Mouse (Mus musculus) forelimb bud, embryonic 11.5 days (tissue): Measurements from ENCODE around the gene Tcp11l1.

Source experiments
- DNase-seq: peaks from one replicate; pipeline ENCODE4 v3.0.0-alpha.2; 2012; ENCODE audit warnings: low read depth, low spot score

Gene Tcp11l1

DNA sequence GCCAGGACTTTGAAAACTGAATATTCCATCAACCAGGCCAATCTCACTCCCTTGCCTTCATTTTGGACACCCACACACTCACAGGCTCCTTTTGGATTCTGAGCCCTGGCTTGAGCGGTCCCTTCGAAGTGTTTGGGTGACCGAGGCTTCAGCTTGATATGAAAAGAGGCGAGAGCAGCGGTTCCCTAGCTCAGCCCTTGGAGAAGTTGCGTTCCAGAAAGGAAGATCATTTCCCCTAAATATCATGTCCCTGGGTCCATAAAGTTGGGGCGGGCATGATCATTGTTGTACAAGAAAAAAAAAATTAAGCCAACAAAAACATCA is 479 bp upstream of the Tcp11l1 start:
- no peak for DNase-seq

DNA sequence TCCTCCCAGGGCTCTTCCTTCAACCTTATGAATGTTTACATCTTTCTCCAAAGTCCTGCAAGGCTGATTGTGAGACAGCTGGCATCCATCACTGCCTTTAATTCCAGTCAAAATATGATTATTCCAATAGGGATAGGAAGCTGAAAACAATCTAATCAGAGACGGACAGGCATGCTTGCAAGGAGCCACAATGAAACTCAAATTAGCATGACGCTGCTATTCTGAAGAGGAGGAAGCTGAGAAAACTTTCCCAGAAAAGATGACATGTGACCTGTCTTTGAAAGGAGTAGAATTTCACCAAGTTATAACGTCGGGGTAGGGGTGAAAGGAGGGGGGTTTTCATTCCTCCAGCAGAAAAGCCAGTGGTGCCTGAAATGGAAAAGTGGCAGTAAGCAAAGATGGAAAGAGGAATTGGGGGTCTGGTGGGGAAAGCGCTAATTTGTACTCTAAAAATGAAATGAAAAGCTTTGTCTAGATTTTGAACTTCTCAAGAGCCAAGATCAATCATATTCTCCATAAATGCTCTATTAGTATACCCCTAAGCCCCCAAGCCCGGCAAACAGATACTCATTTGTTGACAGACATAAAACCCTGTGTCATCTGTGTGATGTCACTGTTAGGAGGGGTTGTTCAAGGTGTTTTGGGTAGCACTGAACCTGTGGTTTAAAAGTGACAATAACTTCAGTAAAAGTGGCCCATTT is 1.1 kb downstream of the Tcp11l1 start:
- no peak for DNase-seq

DNA sequence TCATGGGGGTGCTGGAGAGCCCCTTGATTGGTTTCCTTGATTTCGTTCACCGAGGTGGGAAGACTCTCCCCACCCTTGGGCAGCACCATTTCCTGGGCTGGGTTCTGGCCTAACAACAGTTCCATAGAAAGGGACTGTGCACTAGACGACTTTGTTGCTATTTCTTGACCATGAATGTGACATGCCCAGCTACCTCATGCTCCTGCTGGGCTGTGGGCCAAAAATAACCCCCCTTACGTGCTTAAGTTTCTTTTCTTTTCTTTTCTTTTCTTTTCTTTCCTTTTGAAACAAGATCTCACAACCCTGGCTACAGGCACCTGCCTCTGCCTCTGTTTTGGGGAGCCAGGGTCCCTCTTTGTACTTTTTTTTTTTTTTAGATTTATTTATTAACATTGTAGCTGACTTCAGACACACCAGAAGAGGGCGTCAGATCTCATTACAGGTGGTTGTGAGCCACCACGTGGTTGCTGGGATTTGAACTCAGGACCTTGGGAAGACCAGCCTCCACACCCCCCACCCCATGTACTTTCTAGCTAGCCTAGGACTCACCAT is 2.1 kb downstream of the Tcp11l1 start:
- no peak for DNase-seq

DNA sequence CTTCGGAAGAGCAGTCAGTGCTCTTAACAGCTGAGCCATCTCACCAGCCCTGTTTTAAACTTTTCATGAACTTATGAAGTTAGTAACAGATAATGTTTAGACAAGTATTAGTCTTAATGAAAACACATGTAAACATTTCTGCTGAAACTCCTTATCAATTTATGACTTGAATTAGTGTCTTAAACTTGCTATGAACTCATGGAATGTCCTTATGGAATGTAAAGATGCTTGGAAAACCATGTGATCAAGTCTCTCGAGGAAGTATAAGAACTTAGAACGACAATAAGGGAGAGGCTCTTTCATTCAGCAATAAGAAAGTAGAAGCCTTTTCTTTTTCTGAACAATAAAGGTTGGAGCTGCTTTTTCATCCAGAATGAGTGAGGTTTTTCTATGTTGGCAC is 7.6 kb downstream of the Tcp11l1 start:
- no peak for DNase-seq

DNA sequence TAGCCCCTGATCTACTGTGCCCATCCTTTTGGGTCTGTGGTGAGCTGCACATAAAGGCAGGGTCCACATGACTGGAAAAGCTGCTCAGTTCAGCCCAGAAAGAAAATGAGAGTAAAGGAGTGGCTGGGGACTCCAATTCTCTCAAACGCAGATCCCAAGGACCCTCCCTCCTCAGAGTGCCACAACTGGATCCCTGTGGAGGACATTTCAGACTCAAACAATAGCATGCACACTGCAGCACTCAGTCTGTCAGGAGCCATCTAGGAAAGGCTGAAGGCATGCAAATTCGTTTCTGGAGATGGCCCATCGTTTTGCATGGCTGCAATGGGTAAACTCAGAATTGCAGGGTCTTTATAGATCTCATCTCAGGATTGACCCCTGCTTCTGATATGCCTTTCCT is 8.8 kb downstream of the Tcp11l1 start:
- no peak for DNase-seq

DNA sequence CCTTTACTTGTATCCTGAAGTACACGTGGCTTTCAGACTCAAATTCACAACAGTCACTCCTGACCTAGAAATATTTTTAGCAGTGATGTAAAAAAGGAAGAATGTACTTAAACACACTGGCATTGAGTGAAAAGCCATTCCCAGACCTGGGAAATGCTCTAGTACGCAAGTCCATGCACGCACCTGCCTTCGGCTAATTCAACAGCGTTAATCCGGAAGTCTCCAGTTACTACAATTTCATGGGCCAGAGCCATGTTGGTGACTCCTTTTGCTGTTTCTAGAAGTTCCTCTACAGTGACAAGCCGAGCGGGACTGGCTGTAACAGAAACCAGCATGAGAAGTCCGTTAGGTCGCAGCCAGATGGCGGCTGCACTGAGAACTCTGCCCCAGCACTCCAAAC is 12.3 kb downstream of the Tcp11l1 start:
- DNase-seq = peak; percentile 19

DNA sequence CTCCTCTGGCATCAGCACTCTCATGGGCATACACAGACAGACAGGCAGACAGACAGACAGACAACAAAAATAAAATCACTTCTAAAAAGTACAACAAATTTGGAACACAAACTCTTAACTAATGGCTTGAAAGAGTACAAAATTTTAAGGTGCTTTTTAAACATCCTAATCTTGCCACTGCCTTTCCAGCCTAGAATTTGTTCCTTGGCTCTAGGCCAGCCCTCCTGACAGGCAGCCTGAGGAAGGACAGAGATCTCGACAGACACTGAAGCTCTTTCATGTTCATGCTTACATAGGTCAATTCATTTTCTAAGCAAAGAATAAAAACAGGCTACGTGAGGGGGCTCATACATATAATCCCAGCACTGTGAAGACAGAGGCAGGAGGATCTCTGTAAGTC is 19.4 kb downstream of the Tcp11l1 start:
- DNase-seq = no peak

DNA sequence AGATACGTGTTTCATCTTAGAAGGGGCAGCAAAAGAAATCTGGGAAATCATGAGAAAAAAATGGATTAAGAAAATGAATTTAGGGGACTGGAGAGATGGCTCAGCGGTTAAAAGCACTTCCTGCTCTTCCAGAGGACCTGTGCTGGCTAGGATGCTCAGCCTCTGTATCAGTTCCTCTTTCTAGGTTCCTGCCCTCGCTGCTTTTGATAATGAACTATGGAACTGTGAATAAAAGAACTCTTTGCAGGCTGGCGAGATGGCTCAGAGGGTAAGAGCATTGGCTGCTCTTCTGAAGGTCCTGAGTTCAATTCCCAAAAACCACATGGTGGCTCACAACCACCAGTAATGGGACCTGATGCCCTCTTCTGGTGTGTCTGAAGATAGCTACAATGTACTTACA is 21.2 kb downstream of the Tcp11l1 start:
- DNase-seq = no peak

DNA sequence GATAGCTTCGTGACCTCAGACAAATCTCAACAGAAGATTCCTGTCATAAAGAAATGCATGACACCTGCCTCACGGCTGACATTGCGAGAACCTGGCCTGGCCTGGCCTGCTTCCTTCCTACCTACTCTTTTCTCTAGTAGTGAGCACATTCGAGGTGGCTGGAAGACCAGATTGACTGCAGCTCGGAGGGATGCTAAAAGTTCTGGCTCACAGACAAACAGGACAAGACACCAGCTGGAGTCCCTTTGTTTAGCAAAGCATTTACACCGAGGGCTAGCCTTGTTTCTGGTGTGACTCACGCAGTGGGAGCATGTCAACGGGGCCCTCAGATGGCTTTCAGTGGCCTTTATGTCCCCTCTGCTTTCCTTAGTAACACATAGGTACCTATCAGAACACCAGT is 23.2 kb downstream of the Tcp11l1 start:
- no peak for DNase-seq

DNA sequence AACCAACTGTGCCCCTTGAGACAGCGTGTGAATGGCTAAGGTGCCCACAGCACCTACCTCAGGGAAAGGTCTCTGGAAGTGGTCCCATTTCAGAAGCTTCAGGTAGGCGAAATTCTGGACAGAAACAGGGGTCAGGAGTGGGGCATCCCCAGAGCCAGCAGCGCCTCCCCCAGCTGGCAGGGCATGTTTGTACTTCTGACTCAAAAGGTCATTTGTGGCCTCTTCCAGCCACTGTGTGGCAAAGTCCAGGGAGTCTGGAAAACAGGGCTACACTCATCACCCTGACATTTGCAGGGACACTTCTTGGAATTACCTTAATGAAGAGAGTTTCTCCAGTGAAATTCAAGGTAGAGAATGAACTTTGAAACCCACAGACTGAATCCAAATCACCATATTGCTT is 23.6 kb downstream of the Tcp11l1 start:
- DNase-seq = no peak

DNA sequence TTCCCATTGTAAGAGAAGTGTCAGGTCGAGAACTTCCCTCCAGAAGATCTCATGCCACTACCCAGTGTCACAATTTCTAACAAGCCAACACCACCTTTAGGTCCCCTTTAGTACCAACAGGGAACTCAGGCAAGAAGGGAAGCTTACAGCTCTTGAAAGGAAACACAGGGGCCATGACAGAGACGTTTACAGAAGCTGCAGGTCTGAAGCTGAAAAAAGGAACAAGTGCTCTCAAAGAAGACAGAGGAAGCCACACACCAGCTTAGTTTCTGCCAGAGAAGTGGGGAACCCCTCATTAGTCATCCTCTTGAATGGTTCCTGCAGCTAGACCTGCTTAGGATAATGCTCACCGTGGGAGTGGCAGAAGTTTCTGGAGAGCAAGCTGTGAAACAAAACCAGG is 24.7 kb downstream of the Tcp11l1 start:
- no peak for DNase-seq

DNA sequence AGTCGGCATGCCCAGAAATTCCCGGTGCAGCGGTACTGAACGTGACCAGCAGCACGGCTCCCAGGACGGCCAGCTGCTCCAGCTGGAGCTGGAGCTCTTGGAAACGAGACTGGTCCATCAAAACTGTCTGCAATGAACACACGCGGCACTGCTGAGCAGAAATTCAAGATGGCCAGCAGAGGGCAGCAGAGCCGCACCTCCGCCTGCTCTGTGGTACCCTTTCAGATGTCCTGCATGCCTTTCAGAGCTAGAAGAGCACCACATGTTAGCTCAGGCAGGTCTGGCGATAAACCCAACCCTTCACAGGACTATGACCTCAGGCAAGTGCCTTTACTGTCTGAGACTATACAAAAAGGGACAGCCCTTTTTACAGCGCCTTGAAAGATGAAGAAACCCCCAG is 26.6 kb downstream of the Tcp11l1 start:
- peak; percentile 89 for DNase-seq

DNA sequence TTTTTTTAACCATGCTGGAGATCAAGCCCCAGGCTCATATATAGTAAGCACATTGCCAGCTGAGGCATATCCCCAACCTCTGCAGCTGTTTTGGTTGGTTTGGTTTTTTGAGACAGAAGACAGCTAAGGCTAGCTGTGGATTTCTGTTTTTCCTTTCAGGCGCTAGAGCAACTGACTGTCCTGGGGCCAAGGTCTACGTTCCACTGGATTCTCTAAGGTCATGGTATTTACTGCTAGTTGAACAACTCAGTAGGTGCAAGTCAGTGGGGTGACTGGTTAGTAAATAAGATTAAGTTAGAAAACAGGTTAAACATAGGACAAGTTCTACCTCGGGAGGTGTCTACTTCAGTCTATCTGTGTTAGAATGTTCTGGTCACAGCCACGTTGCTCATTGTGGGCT is 27.2 kb downstream of the Tcp11l1 start:
- DNase-seq = no peak

DNA sequence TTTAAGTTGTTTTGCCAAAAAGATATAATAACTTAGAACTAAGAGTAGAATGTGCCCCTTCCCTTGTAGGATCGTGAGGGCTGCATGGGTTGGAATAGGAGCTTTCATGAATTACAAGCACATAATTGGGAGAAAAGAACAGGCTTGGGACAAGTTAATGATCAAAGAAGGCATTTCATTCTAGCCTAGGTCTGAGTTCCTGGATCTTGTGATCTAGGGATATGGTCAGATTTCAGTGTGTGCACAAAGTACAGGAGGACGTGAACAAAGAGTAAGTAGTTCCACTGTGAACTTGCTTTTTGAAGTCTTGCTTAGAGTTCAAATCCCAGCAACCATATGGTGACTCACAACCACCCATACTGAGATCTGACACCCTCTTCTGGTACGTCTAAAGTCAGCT is 34.6 kb downstream of the Tcp11l1 start:
- DNase-seq = no peak

DNA sequence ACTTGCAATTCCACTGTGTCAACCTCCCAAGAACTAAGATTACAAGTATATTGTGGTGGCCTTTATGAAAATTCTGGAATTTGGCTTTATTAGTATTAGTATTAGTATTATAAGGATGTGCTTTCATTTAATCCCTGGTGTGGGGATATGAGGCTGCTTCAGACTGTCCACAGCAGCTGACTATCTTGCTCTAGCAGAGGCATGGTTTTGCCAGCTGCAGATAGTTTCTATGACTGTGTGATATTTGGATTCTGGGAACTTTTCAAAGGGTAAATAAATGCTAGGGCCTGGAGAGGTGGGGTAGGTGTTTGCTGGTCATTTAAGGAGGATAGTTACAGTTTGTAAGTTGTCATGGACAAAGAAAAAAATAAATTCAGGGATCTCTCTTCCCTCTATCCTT is 40.2 kb downstream of the Tcp11l1 start:
- DNase-seq = no peak

DNA sequence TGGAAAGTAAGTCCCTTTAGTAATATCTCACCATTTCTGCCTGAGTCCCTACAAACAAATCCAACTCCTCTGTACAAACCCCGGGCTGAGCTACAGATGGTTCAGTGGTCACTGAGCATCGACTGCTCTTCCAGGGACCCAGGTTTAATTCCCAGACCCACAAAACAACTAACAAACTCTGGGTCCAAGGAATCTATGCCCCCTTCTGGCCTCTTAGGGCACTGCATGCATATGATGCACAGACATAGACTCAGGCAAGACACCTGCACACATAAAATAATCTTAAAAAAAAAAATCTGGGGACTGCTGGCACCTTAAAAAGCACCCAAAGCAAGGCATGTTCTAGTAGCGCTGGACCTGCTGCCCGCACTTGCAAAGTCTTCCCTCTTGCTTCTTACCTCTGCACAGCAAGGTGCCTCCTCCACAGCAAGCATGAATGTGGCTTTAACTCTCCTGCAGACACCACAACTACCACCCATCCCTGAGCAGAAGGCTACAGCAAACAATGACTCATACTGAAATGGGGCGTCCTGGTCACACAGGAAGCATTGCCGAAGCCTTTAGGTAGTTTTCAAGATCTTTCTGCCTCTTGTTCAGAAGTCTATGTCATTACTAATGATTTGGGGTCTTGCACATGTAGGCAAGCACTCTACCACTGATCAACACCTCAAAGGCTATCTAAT is 42.7 kb downstream of the Tcp11l1 start:
- no peak for DNase-seq

DNA sequence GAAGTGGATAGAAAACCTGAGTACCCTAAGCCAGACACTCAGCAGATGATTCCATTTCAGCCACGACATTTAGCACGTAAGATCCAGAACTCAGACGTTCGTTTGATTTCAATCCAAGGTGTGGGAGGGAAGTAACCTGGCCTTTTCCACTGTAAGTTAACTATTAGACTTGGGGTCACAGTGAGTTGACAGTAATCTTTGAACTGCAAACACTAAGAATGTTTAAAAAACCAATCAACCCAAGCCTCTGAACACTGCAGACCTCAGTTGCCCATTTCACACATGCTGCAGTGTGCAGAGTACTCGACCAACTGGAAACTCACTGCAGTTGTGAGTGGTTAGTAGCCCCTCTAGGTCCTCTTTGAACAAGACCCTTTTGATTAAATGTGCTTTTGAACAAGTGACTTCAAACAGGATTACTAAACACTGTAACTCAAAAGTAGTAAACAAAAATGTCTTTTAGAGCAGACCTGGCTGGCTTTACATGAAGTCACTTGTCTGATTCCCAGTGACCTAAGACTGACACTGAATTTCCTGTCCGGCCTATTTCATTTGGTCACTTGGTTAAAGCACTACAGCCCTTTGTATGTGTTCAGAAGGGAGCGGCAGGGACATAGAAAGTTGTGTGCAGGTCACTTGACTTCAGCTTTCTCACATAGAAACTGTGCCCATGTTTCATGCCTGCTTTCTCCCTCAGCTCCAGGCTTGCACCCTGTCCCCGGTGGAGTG is 48.4 kb downstream of the Tcp11l1 start:
- DNase-seq = no peak

DNA sequence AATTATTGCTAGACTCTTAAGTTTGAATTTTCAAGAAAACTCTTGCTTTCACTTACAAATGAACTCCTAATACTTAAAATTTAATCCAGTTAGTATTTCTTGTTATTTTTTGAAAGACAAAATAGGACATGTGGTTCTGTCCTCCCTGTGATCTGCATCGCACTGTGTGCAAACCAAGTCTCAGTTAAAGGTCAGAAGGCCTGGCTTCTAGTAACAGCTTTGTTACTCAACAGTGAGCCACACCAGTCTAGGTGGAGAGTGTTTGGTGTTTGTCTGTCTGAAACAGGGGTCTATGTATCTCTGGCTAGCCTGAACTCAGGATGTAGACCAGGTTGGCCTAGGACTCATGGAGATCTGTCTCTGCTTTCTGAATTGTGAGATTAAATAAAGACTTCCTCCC is 53.3 kb downstream of the Tcp11l1 start:
- DNase-seq = no peak

DNA sequence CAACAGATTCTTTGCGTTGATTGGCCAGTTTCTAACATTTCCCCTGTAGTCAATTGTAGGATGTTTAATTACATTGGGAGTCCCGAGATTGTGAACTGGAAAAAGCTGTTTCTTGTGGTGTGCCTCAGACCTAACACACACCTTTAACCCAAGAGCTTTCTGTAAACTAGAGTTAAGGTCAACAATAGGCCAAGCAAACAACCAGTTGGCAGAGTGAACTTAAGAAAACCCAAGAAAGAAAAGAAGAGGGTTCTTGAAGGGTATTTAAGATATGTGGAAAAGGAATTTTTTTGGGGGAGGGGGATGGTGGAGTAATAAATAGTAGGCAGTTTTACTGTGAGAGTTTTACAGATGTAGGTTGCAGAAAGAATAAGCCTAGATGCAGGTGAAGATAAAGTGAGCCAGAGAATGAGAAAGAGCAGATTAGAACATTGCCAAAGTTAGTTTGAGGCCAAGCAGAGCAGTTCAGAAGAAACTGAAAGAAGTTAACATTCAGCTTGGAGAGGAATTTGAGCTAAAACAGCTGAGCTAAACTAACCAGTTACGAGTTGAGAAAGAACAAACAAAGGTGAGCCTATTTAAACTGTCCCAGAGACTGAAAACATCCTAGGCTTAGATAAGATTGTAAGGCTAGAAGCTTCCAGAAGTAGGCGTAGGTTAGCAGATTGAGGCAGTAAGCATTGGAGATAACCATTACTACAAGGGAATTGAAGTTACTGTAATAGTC is 95.8 kb downstream of the Tcp11l1 start:
- no peak for DNase-seq

DNA sequence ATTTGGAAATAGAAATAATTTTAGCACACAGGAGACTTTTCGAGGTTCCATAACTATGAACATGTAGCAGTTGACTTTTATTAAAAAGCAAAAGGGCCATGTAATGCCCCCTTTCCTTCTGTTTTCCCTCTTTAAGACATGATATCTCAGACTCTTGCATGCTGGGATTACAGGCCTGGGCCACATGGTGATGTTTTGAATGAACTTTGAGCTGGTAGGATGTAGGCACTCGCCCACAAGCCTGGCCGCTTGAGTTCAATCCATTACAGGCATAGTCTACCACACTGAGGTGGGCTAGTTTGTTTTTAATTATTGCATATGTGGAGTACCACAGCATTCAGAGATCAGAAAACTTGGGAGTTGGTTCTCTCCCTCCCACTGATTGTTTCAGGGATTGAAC is 97.2 kb downstream of the Tcp11l1 start:
- DNase-seq = no peak
